Mouse (Mus musculus): ENCODE data around the gene Wdr91.

Wdr91 gene

GRCm38 (mm10) chr6:34919146-34919545 is 8.5 kb upstream of the Wdr91 start:
- no peak for DNase-seq (ENCODE audit: low spot score in 2 of 2)

DNA sequence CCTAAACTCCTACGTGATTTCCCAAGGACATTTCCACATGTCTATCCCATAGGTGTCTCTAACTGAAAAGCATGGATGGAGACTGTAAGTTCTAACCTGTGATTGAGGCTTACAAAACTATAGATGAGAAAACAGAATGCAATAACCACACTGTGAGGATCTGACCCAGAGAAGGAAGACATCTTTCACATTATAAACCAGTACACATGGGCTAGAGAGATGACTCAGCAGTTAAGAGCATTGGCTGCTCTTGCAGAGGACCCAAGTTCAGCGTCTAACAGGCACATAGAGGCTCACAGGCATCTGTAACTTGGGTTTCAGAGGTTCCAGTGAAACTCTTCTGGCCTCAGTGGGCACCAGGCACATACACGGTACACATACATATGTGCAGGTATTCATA is 3.8 kb upstream of the Wdr91 start:
- no peak for DNase-seq (ENCODE audit: low spot score in 2 of 2)

DNA sequence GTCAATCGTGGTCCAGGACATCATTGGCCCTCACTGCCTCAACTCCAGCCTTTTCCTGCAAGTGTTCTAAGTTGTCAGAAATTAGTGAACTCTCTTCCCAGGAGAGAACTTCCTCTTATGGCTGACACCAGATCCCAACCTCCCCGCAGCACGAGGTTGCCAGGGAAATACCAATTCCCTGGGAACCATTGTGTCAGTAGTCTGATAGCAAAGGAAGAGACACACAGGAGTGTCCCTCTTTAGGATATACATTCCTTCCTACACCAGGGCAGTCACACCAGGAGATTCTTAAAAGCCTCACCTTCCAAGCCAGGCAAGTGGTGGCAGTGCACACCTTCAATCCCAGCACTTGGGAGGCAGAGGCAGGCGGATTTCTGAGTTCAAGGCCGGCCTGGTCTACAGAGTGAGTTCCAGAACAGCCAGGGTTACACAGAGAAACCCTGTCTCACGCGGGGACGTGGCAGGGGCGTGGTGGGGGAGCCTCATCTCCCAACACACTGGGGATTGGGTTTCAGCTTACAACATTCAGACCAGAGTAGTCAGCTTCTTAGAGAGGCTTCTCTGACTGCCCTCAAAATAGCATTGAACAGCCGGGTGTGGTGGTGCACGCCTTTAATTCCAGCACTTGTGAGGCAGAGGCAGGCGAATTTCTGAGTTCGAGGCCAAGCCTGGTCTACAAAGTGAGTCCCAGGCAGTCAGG is 2.8 kb upstream of the Wdr91 start:
- no peak for DNase-seq (ENCODE audit: low spot score in 2 of 2)

- no peak for DNase-seq (ENCODE audit: low spot score in 2 of 2)
Measured at GRCm38 (mm10) chr6:34909631-34910345, 888 bp downstream of the Wdr91 start.

- no peak for DNase-seq (ENCODE audit: low spot score in 2 of 2)
Measured at GRCm38 (mm10) chr6:34907696-34908260, 2.9 kb downstream of the Wdr91 start.

- DNase-seq (ENCODE audit: low spot score in 2 of 2), result no peak
Measured at GRCm38 (mm10) chr6:34907121-34907614, 3.5 kb downstream of the Wdr91 start.

DNA sequence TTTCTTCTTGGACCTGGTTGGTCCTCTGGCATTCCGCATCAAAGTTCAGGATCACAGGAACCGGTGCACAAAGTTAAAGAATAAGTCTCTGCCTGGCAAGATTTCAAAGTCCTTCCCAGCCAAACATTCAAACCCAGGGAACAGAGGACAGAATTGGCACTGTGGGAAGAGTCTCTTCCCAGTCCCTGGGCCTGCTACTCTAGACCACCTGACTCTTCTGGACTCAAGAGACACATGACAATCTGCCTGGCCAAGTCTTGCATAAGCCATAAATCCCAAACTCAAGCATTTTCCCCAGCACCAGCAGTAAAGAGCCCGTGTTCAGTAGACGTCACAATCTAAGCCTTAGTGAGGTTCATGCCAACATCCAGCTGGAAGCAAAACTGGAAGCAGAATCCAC is 4.0 kb downstream of the Wdr91 start:
- no peak for DNase-seq (ENCODE audit: low spot score in 2 of 2)

- no peak for DNase-seq (ENCODE audit: low spot score in 2 of 2)
Measured at GRCm38 (mm10) chr6:34906125-34906524, 4.6 kb downstream of the Wdr91 start.

DNA sequence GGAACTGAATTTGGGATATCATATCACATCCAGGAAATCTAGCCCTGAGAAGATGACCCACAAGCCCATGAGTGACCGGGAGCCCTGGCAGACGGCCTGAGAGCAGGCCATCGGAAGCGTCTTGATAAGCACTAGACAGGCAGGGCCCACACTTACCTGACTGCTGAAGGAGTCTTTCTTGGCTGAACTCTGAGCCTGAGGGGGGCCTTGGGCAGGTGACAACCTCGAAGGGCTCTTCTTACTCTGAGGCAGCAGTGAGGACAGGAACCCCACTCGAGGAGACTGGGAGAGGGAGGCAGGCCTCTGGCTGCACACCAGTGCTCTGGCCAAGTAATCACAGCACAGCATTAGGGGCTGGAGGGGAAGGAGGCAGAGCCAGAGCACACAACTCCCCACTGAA is 6.3 kb downstream of the Wdr91 start:
- DNase-seq (ENCODE audit: low spot score in 2 of 2), result no peak

DNA sequence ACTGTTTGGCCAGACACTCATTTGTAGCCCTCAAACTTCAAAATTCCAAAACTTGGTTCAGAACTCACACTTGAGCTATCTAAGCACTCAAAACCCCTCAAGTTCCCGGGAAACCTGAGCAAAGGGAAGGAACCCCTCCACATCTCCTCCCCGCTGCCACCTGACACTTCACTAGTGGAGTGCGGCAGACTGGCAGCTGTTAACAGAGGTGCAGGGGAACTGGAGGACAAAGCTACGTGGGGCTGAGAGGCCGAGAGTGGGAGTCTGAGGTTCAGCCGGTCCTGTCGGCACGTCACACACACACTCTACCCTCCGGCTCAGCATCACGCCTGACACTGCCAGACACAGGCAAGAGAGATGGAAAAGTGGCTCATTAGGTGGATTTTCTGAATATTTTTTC is 6.8 kb downstream of the Wdr91 start:
- no peak for DNase-seq (ENCODE audit: low spot score in 2 of 2)

- no peak for DNase-seq (ENCODE audit: low spot score in 2 of 2)
Measured at GRCm38 (mm10) chr6:34903441-34903840, 7.2 kb downstream of the Wdr91 start.

GRCm38 (mm10) chr6:34902578-34902977 is 8.1 kb downstream of the Wdr91 start:
- no peak for DNase-seq (ENCODE audit: low spot score in 2 of 2)

GRCm38 (mm10) chr6:34901911-34902444 is 8.7 kb downstream of the Wdr91 start:
- peak; percentile 36 to 63 for DNase-seq (ENCODE audit: low spot score in 2 of 2)

GRCm38 (mm10) chr6:34900990-34901389 is 9.7 kb downstream of the Wdr91 start:
- no peak for DNase-seq (ENCODE audit: low spot score in 2 of 2)

DNA sequence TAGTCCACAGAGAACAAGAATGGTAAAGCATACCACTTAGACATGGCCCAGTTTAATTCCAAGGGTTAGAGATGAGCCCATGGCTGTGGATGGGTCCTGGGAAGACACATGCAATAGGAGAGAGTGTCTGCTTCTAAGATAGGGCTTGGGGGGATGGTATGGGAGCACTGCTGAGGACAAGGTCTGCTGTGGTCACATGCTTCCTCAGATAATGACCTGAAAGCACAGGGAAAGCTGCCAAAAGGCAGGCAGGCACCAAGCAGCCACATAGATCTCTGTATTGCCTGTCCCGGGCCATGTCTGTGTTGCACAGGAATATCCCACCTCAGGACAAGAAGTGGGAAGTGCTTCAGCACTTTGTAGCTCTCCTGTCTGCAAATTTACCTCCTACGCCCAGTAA is 11.5 kb downstream of the Wdr91 start:
- DNase-seq (ENCODE audit: low spot score in 2 of 2), result no peak

DNA sequence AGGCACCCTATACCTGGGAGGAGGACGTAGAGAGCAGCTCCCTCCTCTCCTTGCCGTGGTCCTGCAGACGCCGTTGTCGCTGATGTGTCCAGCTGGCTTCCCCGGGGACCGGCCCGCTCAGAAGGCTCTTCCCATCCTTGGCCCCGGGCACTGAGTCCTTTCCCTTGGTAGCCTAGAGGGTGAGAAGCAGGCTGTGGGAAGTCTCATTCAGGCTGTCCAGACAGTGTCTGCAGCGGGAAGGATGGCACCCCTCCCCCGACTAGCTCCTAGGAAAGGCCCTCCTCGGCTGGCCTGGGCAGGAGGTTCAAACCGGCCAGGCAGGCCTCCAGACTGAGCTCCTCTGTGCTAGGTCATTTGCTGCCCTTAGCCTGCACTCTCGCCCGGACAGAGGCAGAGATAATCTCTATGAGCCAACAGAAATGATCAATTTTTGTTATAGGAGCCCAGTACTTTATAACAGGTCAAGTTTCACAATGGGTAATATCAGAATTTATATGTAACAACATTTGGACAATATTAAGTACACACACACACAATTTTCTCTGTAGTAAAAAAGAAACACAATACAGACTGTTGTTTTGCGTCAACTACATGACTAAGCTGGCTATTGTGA is 14.4 kb downstream of the Wdr91 start:
- DNase-seq (ENCODE audit: low spot score in 2 of 2), result no peak

DNA sequence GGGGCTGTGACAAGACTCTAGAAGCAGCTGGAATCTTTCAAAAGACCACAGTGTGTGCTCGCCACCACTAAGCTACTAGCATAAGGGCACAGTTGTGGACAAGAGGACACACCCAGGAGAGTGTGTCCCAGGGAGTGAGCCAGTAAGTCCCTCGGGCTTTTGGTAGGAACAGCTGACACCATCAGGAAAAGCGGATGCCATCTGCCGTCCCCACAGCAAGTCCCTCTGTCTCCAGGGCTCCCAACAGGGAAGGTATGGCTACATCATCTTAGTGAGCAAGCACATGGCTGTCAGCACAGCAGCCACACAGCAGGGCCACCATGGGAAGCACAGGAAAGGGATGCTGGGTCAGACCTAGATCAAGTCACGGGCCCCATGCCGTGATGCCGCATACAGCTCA is 15.1 kb downstream of the Wdr91 start:
- DNase-seq (ENCODE audit: low spot score in 2 of 2), result no peak

GRCm38 (mm10) chr6:34889185-34889584 is 21.5 kb downstream of the Wdr91 start:
- no peak for DNase-seq (ENCODE audit: low spot score in 2 of 2)

DNA sequence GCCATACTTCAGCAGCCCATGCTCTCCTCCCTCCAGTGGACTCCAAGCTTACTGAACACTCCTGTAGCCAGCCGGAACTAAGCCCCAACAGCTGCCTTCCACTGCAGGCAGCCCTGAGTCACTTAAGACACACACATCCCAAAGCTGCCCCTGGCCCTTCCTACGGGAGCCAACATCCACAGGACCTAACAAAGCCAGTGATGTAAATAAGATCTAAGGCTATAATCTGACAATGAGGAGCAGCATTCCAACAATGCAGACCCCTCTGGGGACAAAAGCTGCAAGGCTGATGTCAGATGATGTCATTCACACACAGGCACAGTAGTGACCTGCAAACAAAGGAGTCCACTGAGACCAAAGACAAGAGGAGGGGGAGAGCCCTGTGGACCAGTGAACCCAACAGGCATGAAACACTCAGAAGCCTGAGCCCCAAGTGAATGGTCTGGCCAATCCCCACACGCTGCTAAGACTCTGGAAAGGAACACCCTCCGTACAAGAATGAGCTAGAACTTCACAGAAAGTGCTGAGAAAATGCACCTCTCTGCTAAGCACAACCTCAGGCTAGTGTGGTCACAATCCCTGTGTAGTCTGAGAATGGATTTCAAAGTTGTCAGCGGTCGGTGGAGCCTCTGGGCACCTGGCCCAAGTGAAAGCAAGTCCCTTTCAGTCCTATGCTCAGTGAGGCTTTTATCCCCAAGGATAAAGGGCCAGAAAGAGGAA is 23.4 kb downstream of the Wdr91 start:
- DNase-seq (ENCODE audit: low spot score in 2 of 2), result no peak

DNA sequence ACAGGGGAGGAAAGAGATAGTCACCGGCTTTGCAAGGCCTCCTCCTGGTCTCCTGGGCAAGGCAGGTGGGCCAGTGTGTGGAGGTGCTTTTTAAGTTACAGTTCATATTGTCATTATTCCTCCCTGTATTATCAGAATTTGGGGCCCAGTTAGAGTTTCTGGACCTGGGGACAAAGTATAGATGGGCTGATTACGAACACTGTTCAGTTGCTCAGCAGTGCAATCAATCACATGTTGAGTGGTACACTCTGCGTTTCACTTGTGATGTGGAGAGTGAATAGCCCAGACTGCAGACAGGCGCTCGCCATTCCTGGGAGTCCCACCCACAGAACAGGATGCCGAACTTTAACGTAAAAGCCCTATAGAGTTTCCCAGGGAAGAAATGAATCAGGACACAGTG is 26.0 kb downstream of the Wdr91 start:
- DNase-seq (ENCODE audit: low spot score in 2 of 2), result no peak

- DNase-seq (ENCODE audit: low spot score in 2 of 2), result peak; percentile 38 to 56
Measured at GRCm38 (mm10) chr6:34879911-34880475, 30.7 kb downstream of the Wdr91 start.
